Mouse (Mus musculus) midbrain, embryonic 15.5 days (tissue): ENCODE results near the gene Irx1. TPM values are rescaled to one million over a fixed set of nuclear protein-coding genes. Genes with fewer than 3 reads are reported as not detected.

Experiments
- ATAC-seq: fragments of 200-750 bp; cut with Nextera tagmentation; replicated peaks from 2 replicates; pipeline ENCODE4 v1.8.0; 2017; ENCODE audit warnings: moderate TSS enrichment
- H3K27ac ChIP-seq: fragments of 300-500 bp; sonication (generic); 2 replicates; pipeline ENCODE4 v1.5.1; 2015; ENCODE audit warnings: mild to moderate bottlenecking, inconsistent platforms
- H3K27me3 ChIP-seq: fragments of 300-500 bp; sonication (generic); replicated peaks from 2 replicates; pipeline ENCODE4 v1.6.1; 2015; ENCODE audit warnings: inconsistent platforms
- H3K36me3 ChIP-seq: fragments of 300-500 bp; sonication (generic); replicated peaks from 2 replicates; pipeline ENCODE4 v1.6.1; 2015; ENCODE audit warnings: inconsistent platforms
- H3K4me1 ChIP-seq: fragments of 300-500 bp; sonication (generic); 2 replicates; pipeline ENCODE4 v1.6.1; 2015; ENCODE audit warnings: inconsistent platforms
- H3K4me2 ChIP-seq: fragments of 300-500 bp; sonication (generic); 2 replicates; pipeline ENCODE4 v1.6.1; 2015; ENCODE audit warnings: inconsistent platforms, mild to moderate bottlenecking, moderate library complexity
- H3K4me3 ChIP-seq: fragments of 300-500 bp; sonication (generic); 2 replicates; pipeline ENCODE4 v1.5.1; 2015; ENCODE audit warnings: mild to moderate bottlenecking, inconsistent platforms
- H3K9ac ChIP-seq: fragments of 300-500 bp; sonication (generic); 2 replicates; pipeline ENCODE4 v1.6.1; 2015; ENCODE audit warnings: mild to moderate bottlenecking, inconsistent platforms
- H3K9me3 ChIP-seq: fragments of 300-500 bp; sonication (generic); 2 replicates; pipeline ENCODE4 v1.6.1; 2016; ENCODE audit warnings: inconsistent platforms
- WGBS: fragments of 180-500 bp; shearing (Covaris S2); methylation state at CpG from one replicate; pipeline ENCODE4 v1.1.7; 2015; ENCODE audit warnings: mixed read lengths; 5-methylcytosine and 5-hydroxymethylcytosine counted together
- polyA plus RNA-seq: library from polyadenylated mRNA; unstranded; fragments of >200 nt; fragmentation: Nextera tagmentation; extraction: Ambion mirVana; gene quantifications from 2 replicates; pipeline ENCODE4 v1.2.1, GENCODE M21; 2015

Irx1 gene
- 11.5 and 11.9 TPM in 2 replicates for polyA plus RNA-seq

DNA sequence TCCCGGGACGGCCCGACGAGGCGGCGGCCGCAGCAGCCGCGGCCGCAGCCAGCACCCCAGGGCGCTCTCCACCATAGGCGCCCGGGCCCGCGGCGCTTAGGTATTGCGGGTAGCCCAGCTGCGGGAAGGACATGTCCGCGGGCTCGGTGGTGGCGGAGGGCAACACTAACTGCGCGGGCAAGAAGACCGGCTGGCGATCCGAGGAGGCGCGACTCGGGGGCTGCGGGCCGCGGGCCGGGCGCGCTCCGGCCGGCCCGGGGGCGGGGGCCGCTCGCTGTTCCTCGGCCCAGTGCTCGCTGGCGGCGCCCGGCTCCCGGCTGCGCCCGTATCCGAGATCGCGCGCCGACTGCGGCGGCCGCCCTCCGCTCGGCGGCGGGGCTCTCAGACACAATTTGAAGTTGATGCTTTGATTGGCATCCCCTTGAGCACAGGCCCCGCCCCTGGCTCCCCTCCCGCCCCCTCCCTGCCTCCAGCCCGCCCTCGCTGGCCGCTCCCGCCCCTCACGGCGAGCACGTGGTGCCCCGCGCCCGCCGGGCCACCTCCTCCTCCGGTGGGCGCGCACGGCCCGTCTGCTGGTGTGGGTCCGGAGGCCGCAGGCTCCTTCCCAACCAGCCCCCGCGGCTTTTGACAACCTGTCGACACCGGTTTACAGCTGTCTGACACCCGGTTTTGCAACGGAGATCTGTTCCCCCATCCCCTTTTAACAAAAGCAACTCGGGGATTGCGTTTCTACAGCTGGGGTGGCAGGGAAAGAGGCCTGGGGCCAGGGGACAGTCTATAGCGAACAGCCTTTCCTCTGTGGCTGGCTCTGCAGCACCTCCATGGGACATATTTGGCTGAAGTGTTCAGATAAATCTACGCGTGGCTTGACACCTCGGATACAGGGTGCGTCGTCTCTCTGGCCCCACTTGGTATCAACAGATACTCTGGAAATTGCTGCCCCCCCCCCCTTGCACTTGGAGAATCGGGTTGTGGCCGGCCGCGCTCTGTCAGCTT is at the start of gene Irx1:
Gene Irx1 (minus strand): TSS at position 368 of the 996 bp plus-strand sequence.
- WGBS = under 1% methylated on average over 94 of the region's 100 CpGs
- peak within 1 kb of the TSS; percentile 63 for H3K4me3 ChIP-seq
- H3K9me3 ChIP-seq = no peaks in the 10 kb centered on the region
- peak within 1 kb of the TSS; percentile 89 for H3K27ac ChIP-seq
- peak within 1 kb of the TSS; percentile 72 for H3K4me2 ChIP-seq
- peaks cover 40% of the 10 kb centered on the region for H3K27me3 ChIP-seq
- H3K36me3 ChIP-seq = no peaks in the 10 kb centered on the region
- H3K4me1 ChIP-seq = peaks cover 45% of the 10 kb centered on the region
- peak; percentile 70 for ATAC-seq
- peak within 1 kb of the TSS; percentile 79 for H3K9ac ChIP-seq

DNA sequence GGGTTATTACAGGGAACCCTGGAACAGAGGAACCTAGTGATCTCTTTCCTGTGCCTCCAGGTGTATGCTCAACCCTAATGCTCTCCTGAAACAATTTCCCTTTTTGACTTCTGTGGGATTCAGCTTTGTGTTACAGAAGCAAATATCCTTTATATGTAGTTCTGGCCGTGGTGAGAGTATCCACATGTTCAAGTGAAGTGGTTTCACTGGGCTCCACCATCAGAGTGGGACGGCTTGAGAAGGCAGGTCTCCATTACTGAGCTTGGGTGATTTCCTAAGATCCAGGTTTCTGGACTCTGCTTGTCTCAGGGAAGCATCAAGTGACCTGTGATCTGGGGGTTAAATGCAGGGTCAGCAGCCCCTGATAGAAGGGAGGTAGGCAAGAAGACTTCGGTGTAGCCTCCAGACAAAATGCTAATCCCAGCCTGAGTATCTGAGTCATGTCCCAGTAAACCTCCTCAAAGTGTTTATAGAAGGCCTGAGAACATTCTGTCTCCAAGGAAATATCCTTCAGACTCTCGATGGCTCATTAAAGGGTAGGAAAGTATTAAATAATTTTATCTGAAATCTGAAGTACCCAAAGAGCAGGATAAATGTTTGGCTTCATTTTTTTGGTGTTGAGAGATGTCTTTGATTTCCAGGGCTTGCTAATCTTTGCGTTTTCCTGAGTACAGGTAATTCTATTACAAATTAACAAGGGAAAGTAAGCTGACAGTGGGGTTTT is 16.6 kb upstream of the Irx1 start:
- Histone ChIP-seq H3K4me2 (no peak overlapping the region), H3K9ac (no peak overlapping the region), H3K9me3 (no peaks in the 10 kb centered on the region), H3K4me1 (no peaks in the 10 kb centered on the region), H3K27me3 (0 out of 2 replicates have a peak, but pooled peaks cover 4% of the 10 kb centered on the region), H3K4me3 (no peak overlapping the region), H3K27ac (no peak overlapping the region), H3K36me3 (no peaks in the 10 kb centered on the region)
- no peak for ATAC-seq
- WGBS = 54% methylated on average over 5 of the region's 5 CpGs

DNA sequence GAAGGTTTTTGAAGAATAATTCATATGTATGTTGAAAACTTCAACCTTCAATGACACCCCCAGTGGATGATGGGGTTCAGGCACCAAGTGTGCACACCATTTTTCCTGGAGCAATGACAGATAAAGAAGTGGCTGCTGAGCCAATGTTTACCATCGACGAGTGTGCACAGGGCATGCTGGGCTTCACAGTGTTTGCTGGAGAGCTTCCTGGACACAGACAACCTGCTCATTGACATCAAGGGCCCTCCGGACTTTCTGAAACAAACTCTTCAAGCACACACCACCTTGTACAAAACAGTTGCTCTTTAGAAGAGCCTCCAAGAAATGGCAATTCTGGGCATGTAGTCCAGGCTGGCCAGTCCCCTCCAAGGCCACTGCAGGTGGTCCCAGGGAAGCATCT is 12.2 kb upstream of the Irx1 start:
- H3K4me2 ChIP-seq = no peak overlapping the region
- no peak overlapping the region for H3K4me3 ChIP-seq
- ATAC-seq = no peak
- H3K9me3 ChIP-seq = no peaks in the 10 kb centered on the region
- H3K36me3 ChIP-seq = no peaks in the 10 kb centered on the region
- H3K27me3 ChIP-seq = peaks cover 5% of the 10 kb centered on the region; the same call in 1 of the 2 replicates
- 84% methylated on average over 3 of the region's 3 CpGs for WGBS
- H3K9ac ChIP-seq = no peak overlapping the region
- H3K27ac ChIP-seq = no peak overlapping the region
- no peaks in the 10 kb centered on the region for H3K4me1 ChIP-seq

DNA sequence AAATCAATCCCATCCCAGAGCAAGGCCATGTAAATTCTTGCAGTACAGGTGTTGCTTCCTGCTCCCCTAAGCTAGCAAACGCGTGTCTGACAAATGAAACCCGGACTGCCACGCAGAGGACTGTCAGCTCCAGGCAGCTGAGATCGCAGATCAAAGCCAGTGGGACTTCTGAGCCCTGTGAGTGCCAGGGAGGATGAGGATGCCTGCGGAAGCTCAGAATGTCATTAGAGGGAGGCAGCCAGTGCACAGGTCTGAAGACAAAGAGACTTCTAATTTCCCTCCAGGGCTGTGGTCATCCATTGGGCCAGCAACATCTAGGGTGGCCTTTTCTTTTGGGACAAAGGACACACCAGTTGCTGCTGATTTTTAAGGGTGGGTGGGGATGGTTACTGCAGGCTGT is 4.8 kb upstream of the Irx1 start:
- Histone ChIP-seq H3K36me3 (no peaks in the 10 kb centered on the region), H3K27me3 (peaks cover 62% of the 10 kb centered on the region), H3K4me3 (peak overlapping the region; percentile 10; the same call in 1 of the 2 replicates), H3K9me3 (no peaks in the 10 kb centered on the region), H3K9ac (no peak overlapping the region), H3K4me2 (peak overlapping the region; percentile 32), H3K27ac (no peak overlapping the region), H3K4me1 (peaks cover 23% of the 10 kb centered on the region)
- 3% methylated on average over 6 of the region's 6 CpGs for WGBS
- ATAC-seq = peak; percentile 21; the same call in 1 of the 2 replicates

DNA sequence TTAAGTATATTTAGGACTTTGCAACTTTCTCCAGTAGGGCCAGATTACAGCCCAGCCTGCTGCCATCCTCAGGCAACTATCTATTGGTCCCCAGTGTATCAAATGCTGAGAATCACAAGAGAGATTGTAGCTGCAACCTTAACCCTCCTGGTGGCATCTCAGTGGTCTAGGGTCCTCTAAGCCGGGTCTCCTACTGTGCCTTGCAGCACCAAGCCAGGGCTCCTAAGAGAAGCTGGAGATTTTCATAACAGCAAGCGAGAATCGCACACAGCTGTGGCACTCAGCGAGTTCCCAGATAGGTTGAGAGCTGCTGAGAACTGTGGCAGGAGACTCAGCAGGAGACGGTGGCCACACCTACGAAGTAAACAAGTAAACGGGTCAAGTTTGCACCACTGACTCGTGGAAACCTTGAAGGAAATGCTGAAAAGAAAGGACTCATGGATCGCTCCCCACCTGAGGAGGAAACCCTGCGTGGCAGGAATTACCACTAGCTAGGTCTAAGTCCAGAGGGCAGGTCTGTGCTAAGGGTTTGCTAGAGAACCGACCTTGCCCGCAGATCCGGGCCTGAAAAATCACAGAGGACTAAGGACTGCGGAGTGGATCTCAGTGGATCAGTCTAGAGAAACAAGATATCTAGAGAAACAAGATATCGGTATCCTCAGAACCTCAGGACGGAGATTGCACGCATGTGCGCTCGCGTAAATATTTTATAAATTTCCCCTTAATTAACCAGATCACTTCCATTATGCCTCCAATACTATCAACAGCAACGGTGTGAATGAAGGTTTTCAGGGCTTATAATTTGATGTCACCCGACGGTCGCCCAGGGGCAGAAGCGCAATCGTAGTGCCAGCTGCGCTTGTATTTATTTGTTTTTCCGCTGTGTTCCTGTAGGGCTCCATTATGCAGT is 4.1 kb upstream of the Irx1 start:
- Histone ChIP-seq H3K4me2 (peak overlapping the region; percentile 32), H3K9ac (no peak overlapping the region)
- WGBS = 5% methylated on average over 28 of the region's 28 CpGs

DNA sequence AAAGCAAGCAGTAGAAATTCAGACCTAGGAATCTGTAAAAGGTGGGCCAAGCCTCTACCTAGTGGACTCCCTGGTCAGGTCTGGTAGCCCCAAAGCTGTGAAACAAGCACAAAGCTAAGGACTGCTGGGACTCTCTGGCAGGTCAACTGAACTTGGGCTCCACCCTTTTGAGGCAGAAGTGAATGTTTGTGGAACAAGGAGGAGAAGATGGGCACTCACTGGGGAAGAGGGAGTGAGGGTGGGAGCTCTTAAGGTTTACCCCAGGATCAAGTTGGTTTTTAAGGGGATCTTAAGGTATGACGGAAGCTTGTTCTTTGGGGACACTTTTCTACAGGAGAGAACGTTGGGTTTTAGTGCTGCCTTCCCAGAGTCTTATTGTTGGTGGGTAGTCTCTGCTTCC is 3.1 kb upstream of the Irx1 start:
- 37% methylated on average over 2 of the region's 2 CpGs for WGBS
- Histone ChIP-seq H3K4me2 (no peak overlapping the region), H3K9me3 (no peaks in the 10 kb centered on the region), H3K27ac (no peak overlapping the region), H3K36me3 (no peaks in the 10 kb centered on the region), H3K27me3 (peaks cover 57% of the 10 kb centered on the region), H3K9ac (no peak overlapping the region), H3K4me3 (no peak overlapping the region), H3K4me1 (peaks cover 31% of the 10 kb centered on the region)
- no peak for ATAC-seq

More for the DNA sequence above, 4.1 kb upstream of the Irx1 start:
- Histone ChIP-seq H3K27ac (no peak overlapping the region), H3K9me3 (no peaks in the 10 kb centered on the region), H3K4me1 (peaks cover 30% of the 10 kb centered on the region), H3K4me3 (peak overlapping the region; percentile 10; the same call in 1 of the 2 replicates), H3K36me3 (no peaks in the 10 kb centered on the region), H3K27me3 (peaks cover 62% of the 10 kb centered on the region)
- no peak for ATAC-seq

DNA sequence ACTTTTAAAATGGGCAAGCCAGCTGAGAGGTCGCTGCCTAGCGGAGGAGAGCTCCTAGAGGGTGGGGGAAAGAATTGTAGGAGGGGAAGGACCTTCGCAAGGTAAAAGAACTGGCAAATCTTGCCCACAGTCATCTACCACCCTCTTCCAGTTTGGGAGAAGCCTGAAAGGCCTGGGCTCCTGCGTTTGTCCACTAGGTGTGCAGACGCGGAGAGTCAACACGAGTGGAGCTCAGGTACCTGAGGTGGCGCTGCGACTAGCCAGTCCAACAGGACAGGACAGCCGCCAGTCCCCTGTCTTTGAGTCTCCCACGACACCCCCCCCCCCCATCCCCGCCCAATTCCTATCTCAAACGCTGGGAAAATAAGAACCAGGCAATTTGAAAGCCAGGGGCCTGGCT is 843 bp upstream of the Irx1 start:
- H3K9me3 ChIP-seq = no peaks in the 10 kb centered on the region
- no peaks in the 10 kb centered on the region for H3K36me3 ChIP-seq
- 2% methylated on average over 13 of the region's 13 CpGs for WGBS
- peak overlapping the region; percentile 63 for H3K4me3 ChIP-seq
- peak overlapping the region; percentile 72 for H3K4me2 ChIP-seq
- peak overlapping the region; percentile 89 for H3K27ac ChIP-seq
- peak overlapping the region; percentile 1; the same call in 1 of the 2 replicates for H3K9ac ChIP-seq
- peaks cover 46% of the 10 kb centered on the region for H3K27me3 ChIP-seq
- ATAC-seq = 0 out of 2 replicates have a peak, but pooled peaks have one; percentile 20
- H3K4me1 ChIP-seq = peaks cover 39% of the 10 kb centered on the region

DNA sequence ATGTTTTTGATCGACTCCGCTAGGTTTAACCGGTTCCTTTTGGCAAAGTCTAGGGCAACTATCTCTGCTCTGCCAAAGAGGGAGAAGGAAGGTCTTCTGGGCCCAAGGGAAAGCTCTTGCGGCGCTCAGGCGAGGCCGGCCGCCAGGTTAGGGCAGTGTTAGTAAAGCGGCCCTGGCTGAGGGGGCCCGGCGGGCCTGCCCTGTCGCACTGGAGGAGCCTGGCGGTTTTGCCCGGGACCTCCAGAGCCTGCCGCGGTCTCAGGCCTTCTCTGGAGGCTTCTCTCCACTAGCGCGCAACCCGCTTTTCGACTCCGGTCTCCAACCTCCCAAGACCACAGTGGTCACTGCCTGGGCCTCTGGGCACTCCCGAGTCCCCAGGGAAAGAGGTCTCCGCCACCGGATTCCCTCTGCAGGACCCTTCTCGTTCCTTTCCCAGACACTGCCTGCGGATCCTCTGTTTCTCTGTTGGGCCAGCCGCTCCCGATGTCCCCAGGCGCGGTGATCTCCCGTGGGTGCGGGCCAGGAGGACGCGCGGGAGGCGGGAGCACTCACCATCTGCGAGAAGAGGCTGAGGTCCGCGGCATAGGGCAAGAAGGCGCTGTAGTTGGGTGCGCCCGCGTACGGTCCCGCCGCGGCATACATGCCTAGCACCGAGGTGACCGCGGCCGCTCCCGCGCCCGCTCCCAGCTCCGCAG is 715 bp downstream of the Irx1 start:
- no peaks in the 10 kb centered on the region for H3K36me3 ChIP-seq
- under 1% methylated on average over 55 of the region's 55 CpGs for whole genome bisulfite sequencing
- ATAC-seq = peak; percentile 24; the same call in 1 of the 2 replicates
- H3K9ac ChIP-seq = peak overlapping the region; percentile 79
- peak overlapping the region; percentile 72 for H3K4me2 ChIP-seq
- peaks cover 46% of the 10 kb centered on the region for H3K4me1 ChIP-seq
- no peaks in the 10 kb centered on the region for H3K9me3 ChIP-seq
- H3K27me3 ChIP-seq = peaks cover 33% of the 10 kb centered on the region
- peak overlapping the region; percentile 63 for H3K4me3 ChIP-seq
- H3K27ac ChIP-seq = peak overlapping the region; percentile 89

DNA sequence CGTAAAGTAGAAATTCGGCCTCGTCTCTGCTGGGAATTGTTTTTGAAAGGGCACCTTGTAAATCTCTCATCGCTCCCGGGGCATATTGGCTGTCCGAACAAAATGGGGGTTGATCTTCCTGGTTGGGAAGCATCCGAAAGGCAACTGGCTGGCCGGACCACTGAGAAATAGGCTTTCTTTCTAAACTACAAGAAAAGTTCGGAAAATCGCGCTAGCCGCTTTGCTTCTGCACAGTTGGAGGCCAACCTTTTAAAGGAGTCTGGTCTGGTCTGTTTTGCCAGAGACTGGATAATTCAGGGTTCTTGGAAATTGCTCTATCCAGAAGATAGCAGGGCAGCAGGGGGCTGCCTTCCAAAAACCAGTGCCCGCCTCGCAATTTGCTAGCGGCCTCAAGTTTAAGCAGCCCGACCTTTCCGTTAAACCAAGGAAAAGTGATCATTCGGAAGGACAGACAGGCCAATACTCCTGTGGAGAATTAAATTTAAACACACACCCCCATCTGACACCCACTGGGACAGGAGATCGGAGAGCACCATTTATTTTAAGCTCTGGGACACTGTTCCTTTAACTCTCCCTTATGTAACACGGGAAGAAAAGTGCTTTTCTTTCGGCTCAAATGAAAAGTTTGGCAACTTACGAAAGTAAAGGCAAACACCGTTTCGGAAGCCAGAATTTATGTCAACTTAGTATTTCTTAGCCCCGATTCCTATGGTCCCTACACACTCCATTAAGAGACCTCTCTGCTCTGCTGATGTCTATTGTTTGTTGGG is 1.4 kb downstream of the Irx1 start:
- peak overlapping the region; percentile 79 for H3K9ac ChIP-seq
- WGBS = under 1% methylated on average over 25 of the region's 25 CpGs
- H3K27me3 ChIP-seq = peaks cover 27% of the 10 kb centered on the region
- peak overlapping the region; percentile 63 for H3K4me3 ChIP-seq
- no peaks in the 10 kb centered on the region for H3K36me3 ChIP-seq
- H3K4me1 ChIP-seq = peaks cover 44% of the 10 kb centered on the region
- peak overlapping the region; percentile 72 for H3K4me2 ChIP-seq
- H3K9me3 ChIP-seq = no peaks in the 10 kb centered on the region
- peak overlapping the region; percentile 89 for H3K27ac ChIP-seq
- ATAC-seq = no peak

DNA sequence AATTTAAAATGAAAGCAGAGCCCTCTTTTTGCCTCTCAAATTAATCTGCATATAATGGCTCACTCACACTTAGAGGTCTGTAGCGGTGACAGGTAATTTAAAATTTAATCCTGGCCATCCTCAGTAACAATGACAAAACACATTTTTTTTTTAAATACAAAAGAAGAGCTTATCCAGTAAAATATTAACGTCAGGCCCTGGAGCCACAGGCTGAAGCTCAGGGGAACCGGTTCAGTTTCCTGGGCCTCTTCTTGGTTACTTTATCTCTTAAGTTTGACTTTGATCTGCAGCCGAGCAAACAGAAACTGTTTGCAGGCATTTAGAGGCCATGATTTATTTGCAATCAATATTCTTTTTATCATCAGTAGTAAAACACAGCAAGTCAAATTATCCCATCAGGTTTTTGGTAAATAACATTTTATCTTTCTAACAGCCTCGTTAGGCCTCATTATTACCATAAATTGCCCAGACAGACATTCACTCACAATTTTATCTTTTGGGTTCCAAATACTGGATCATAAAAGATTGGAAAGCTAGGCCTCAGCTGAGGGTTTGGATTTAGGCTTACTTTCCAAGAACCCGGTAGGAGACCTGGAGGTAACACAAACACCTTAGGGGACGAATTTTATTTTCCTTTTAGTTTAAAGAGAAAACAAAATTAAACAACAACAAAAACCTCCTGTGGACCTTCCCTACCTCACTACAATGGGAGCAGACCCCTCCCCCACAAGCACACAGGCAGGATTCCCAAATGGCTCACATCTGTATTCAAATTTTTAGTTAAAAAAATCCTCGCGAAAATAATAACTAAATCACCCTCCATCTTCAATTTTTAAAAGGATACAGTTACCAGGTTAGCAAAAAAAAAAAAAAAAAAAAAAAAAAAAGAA is 2.4 kb downstream of the Irx1 start:
- Histone ChIP-seq H3K4me1 (peaks cover 52% of the 10 kb centered on the region), H3K36me3 (no peaks in the 10 kb centered on the region), H3K4me3 (peak overlapping the region; percentile 63), H3K27me3 (peaks cover 26% of the 10 kb centered on the region), H3K9me3 (no peaks in the 10 kb centered on the region), H3K27ac (peak overlapping the region; percentile 71), H3K4me2 (peak overlapping the region; percentile 72), H3K9ac (peak overlapping the region; percentile 46)
- no peak for ATAC-seq
- WGBS = 12% methylated on average over 9 of the region's 9 CpGs
